Comparison of ENCODE assay signal across 20 mouse cellular contexts in the genomic region with DNA sequence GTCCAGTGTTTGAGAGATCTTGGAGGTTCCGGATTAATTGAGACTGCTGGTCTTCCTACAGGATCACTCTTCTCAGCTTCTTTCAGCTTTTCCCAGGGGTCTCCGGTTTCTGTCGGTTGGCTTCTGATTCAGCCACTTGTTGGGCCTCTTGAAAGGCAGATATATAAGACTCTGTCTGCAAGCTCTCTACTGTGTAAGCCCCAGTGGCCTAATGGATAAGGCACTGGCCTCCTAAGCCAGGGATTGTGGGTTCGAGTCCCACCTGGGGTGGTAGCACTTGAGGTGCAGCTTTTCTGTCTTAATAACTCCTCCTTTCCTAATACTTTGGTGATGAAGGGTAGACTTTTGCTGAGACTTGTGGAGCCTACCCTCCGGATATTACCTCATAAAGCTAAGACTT.
"Had no signal": no experiment of that assay in that cellular context is flagged by ENCODE, and none has a peak within 500 bp of the region (broad histone marks: within the 10 kb centered on the region; RNA-seq: fewer than 3 reads in every experiment).

No protein-coding gene starts in this region.

- H3K9me3 ChIP-seq: kidney, embryonic 15.5 days; liver, embryonic 13.5 days; megakaryocyte, embryonic 14.5 days; midbrain, embryonic 10.5 days; midbrain, embryonic 13.5 days; neural tube, embryonic 13.5 days had no signal

- H3K36me3 ChIP-seq: kidney, embryonic 15.5 days; liver, embryonic 13.5 days; midbrain, embryonic 10.5 days; midbrain, embryonic 13.5 days; neural tube, embryonic 13.5 days had no signal

- H3K4me3 ChIP-seq: kidney, embryonic 15.5 days; left cerebral cortex, adult 2 months; liver, embryonic 13.5 days; megakaryocyte, embryonic 14.5 days; midbrain, embryonic 10.5 days; midbrain, embryonic 13.5 days; myocyte; neural tube, embryonic 13.5 days had no signal

- DNase-seq: kidney, adult 8-10 months; kidney, postnatal 10 days; kidney, postnatal 36 days; layer of hippocampus, postnatal 36 days; liver, embryonic 13.5 days; lung, embryonic 14.5 days; retina, postnatal 1 day; right cerebral cortex, postnatal 25 days; thymus, adult 18-20 months; thymus, postnatal 36 days had no signal

- ATAC-seq: lung, postnatal 0 days; midbrain, embryonic 13.5 days; midbrain, embryonic 16.5 days had no signal

- H3K4me1 ChIP-seq: kidney, embryonic 15.5 days; liver, embryonic 13.5 days; megakaryocyte, embryonic 14.5 days; midbrain, embryonic 10.5 days; midbrain, embryonic 13.5 days; neural tube, embryonic 13.5 days had no signal

- H3K9ac ChIP-seq: kidney, embryonic 15.5 days; liver, embryonic 13.5 days; lung, embryonic 14.5 days; midbrain, embryonic 13.5 days; neural tube, embryonic 13.5 days had no signal

- H3K27ac ChIP-seq: kidney, embryonic 15.5 days; left cerebral cortex, adult 2 months; liver, embryonic 13.5 days; macrophage; midbrain, embryonic 10.5 days; midbrain, embryonic 13.5 days; neural tube, embryonic 13.5 days had no signal

- H3K27me3 ChIP-seq: kidney, embryonic 15.5 days; liver, embryonic 13.5 days; midbrain, embryonic 13.5 days; neural tube, embryonic 13.5 days had no signal
